Mouse (Mus musculus): ENCODE measurements around the gene Negr1. TPM values are rescaled to one million over a fixed set of nuclear protein-coding genes. Genes with fewer than 3 reads are reported as not detected.

Gene Negr1
- polyA plus RNA-seq, 1 experiment, result not detected

DNA sequence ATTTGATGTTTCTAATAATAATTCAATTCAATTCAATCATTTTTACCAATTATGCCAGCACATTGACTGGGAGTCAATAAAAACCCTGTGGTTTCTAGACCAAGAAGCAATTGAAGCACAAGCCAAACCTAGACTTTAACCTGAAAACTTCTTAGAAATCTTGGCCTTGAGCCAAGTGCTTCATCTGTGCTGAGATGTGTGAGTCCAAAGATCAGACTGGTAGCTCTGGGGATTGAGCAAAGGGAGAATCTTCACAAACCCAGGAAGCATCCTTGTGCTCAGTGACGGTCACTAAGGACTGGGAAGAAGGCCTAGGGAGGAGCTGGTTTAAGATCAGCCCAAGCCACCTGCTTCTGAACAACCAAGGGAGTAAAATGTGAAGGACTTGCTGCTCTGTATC lies 322.3 kb downstream of the Negr1 start:
- H3K27me3 ChIP-seq (ENCODE audit: control insufficient read depth, insufficient read depth, low read length, poor library complexity, severe bottlenecking), result no peaks in the 10 kb centered on the region
- no peak overlapping the region for H3K27ac ChIP-seq (ENCODE audit: insufficient read depth, low read length)
- H3K4me3 ChIP-seq (ENCODE audit: low read depth, low read length), result no peak overlapping the region
- H3K9ac ChIP-seq (ENCODE audit: low read depth, poor library complexity, severe bottlenecking), result no peak overlapping the region
- no peaks in the 10 kb centered on the region for H3K4me1 ChIP-seq (ENCODE audit: control insufficient read depth, insufficient read depth, low read length)
- H3K36me3 ChIP-seq (ENCODE audit: control insufficient read depth, insufficient read depth, low read length, poor library complexity, severe bottlenecking), result no peaks in the 10 kb centered on the region
- TF ChIP-seq POLR2A (IDR thresholded peaks at IDR 0.05; ENCODE audit: insufficient read depth, low read length), result no peak
- no peak for TF ChIP-seq EP300 (IDR thresholded peaks at IDR 0.05; ENCODE audit: insufficient read depth, low read depth, low read length)
- TF ChIP-seq CTCF (IDR thresholded peaks at IDR 0.05; ENCODE audit: low read depth, low read length), result no peak
- H3K9me3 ChIP-seq (replicated peaks; ENCODE audit: control insufficient read depth, insufficient read depth, low read length, poor library complexity, severe bottlenecking), result no peaks in the 10 kb centered on the region

DNA sequence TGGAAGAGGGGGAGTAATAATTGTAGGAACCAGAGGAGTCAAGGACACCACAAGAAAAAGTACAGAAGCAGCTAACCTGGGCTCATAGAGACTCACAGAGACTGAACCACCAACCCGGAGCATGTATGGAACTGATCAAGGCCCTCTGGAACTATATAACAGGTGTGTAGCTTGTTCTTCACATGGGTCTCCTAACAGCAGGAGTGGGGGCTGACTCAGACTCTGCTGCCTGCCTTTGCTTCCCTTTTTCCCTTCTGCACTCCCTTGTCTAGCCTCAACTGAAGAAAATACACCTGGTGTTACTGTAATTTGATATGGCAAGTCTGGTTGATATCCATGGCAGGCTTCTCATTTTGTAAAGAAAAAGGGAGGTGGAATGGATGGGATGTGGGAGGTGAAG lies 324.1 kb downstream of the Negr1 start:
- Histone ChIP-seq H3K27ac (ENCODE audit: insufficient read depth, low read length) (no peak overlapping the region), H3K27me3 (ENCODE audit: control insufficient read depth, insufficient read depth, low read length, poor library complexity, severe bottlenecking) (no peaks in the 10 kb centered on the region), H3K36me3 (ENCODE audit: control insufficient read depth, insufficient read depth, low read length, poor library complexity, severe bottlenecking) (no peaks in the 10 kb centered on the region), H3K4me1 (ENCODE audit: control insufficient read depth, insufficient read depth, low read length) (no peaks in the 10 kb centered on the region), H3K9ac (ENCODE audit: low read depth, poor library complexity, severe bottlenecking) (no peak overlapping the region), H3K9me3 (replicated peaks; ENCODE audit: control insufficient read depth, insufficient read depth, low read length, poor library complexity, severe bottlenecking) (no peaks in the 10 kb centered on the region), H3K4me3 (ENCODE audit: low read depth, low read length) (no peak overlapping the region)
- TF ChIP-seq POLR2A (IDR thresholded peaks at IDR 0.05; ENCODE audit: insufficient read depth, low read length) (no peak), EP300 (IDR thresholded peaks at IDR 0.05; ENCODE audit: insufficient read depth, low read depth, low read length) (no peak), CTCF (IDR thresholded peaks at IDR 0.05; ENCODE audit: low read depth, low read length) (no peak)

DNA sequence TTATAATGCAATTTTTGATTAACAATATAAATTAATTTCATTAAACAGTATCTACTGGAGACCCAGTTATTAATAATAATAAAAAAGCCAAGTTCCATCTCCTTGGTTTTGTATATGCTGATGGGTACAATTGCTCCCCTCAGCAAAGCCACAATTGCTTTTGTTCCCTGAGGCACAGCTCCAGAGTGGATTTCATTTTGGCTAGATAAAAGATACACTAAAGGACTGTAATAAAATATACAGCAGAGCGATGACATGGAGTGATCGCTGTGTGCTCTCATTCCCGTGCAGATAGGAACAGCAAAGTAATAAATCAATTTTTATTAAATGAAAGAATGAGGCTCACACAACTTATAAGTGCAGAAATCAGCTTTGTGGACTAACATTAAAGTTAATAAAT lies 325.3 kb downstream of the Negr1 start:
- Histone ChIP-seq H3K4me3 (ENCODE audit: low read depth, low read length) (no peak overlapping the region), H3K27ac (ENCODE audit: insufficient read depth, low read length) (no peak overlapping the region), H3K36me3 (ENCODE audit: control insufficient read depth, insufficient read depth, low read length, poor library complexity, severe bottlenecking) (no peaks in the 10 kb centered on the region), H3K4me1 (ENCODE audit: control insufficient read depth, insufficient read depth, low read length) (no peaks in the 10 kb centered on the region), H3K9me3 (replicated peaks; ENCODE audit: control insufficient read depth, insufficient read depth, low read length, poor library complexity, severe bottlenecking) (no peaks in the 10 kb centered on the region), H3K9ac (ENCODE audit: low read depth, poor library complexity, severe bottlenecking) (no peak overlapping the region), H3K27me3 (ENCODE audit: control insufficient read depth, insufficient read depth, low read length, poor library complexity, severe bottlenecking) (no peaks in the 10 kb centered on the region)
- TF ChIP-seq POLR2A (IDR thresholded peaks at IDR 0.05; ENCODE audit: insufficient read depth, low read length) (no peak), EP300 (IDR thresholded peaks at IDR 0.05; ENCODE audit: insufficient read depth, low read depth, low read length) (no peak), CTCF (IDR thresholded peaks at IDR 0.05; ENCODE audit: low read depth, low read length) (no peak)

DNA sequence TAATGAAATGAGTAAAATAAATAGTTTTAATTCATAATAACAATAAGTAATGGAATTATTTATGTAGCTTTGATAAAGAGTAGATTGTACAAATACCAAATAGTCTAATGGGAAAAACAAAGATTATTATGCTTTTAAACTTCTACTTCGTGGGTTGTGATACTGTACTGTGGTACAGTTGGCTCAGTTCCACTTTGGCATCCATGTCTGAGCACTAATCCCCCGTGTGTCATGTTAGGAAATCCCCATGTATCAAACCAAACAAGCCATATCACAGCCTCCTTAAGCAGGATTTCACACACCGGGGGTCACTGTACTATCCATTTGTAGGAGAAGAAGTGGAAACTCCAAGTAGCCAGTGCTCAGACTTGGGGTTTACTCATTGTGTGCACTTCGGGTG lies 329.4 kb downstream of the Negr1 start:
- no peak for TF ChIP-seq POLR2A (IDR thresholded peaks at IDR 0.05; ENCODE audit: insufficient read depth, low read length)
- no peak for TF ChIP-seq CTCF (IDR thresholded peaks at IDR 0.05; ENCODE audit: low read depth, low read length)
- no peak for TF ChIP-seq EP300 (IDR thresholded peaks at IDR 0.05; ENCODE audit: insufficient read depth, low read depth, low read length)
- Histone ChIP-seq H3K27me3 (ENCODE audit: control insufficient read depth, insufficient read depth, low read length, poor library complexity, severe bottlenecking) (no peaks in the 10 kb centered on the region), H3K9ac (ENCODE audit: low read depth, poor library complexity, severe bottlenecking) (no peak overlapping the region), H3K27ac (ENCODE audit: insufficient read depth, low read length) (no peak overlapping the region), H3K4me3 (ENCODE audit: low read depth, low read length) (no peak overlapping the region), H3K4me1 (ENCODE audit: control insufficient read depth, insufficient read depth, low read length) (no peaks in the 10 kb centered on the region), H3K36me3 (ENCODE audit: control insufficient read depth, insufficient read depth, low read length, poor library complexity, severe bottlenecking) (no peaks in the 10 kb centered on the region), H3K9me3 (replicated peaks; ENCODE audit: control insufficient read depth, insufficient read depth, low read length, poor library complexity, severe bottlenecking) (no peaks in the 10 kb centered on the region)

DNA sequence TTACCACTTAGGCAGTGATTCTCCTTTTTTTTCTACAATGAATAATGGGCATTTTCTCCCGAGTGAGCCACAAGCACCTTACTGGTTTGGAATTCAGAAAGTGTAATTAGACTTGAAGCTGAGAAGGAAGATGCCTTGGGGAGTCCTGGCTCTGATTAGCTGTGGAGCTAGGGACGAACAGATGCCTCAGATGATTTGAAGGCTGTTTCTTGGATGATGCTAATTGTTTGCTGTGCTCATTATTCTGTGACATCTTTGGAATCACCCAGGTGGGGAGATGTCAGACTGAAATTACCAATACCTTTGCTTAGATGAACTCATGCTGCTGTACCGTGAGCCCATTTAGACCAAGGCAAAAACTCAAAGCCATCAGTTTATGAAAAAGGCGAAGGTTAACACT lies 333.7 kb downstream of the Negr1 start:
- no peaks in the 10 kb centered on the region for H3K9me3 ChIP-seq (replicated peaks; ENCODE audit: control insufficient read depth, insufficient read depth, low read length, poor library complexity, severe bottlenecking)
- TF ChIP-seq EP300 (IDR thresholded peaks at IDR 0.05; ENCODE audit: insufficient read depth, low read depth, low read length) (no peak), CTCF (IDR thresholded peaks at IDR 0.05; ENCODE audit: low read depth, low read length) (no peak), POLR2A (IDR thresholded peaks at IDR 0.05; ENCODE audit: insufficient read depth, low read length) (no peak)
- no peaks in the 10 kb centered on the region for H3K4me1 ChIP-seq (ENCODE audit: control insufficient read depth, insufficient read depth, low read length)
- H3K27me3 ChIP-seq (ENCODE audit: control insufficient read depth, insufficient read depth, low read length, poor library complexity, severe bottlenecking), result no peaks in the 10 kb centered on the region
- no peak overlapping the region for H3K27ac ChIP-seq (ENCODE audit: insufficient read depth, low read length)
- H3K36me3 ChIP-seq (ENCODE audit: control insufficient read depth, insufficient read depth, low read length, poor library complexity, severe bottlenecking), result no peaks in the 10 kb centered on the region
- H3K9ac ChIP-seq (ENCODE audit: low read depth, poor library complexity, severe bottlenecking), result no peak overlapping the region
- no peak overlapping the region for H3K4me3 ChIP-seq (ENCODE audit: low read depth, low read length)

DNA sequence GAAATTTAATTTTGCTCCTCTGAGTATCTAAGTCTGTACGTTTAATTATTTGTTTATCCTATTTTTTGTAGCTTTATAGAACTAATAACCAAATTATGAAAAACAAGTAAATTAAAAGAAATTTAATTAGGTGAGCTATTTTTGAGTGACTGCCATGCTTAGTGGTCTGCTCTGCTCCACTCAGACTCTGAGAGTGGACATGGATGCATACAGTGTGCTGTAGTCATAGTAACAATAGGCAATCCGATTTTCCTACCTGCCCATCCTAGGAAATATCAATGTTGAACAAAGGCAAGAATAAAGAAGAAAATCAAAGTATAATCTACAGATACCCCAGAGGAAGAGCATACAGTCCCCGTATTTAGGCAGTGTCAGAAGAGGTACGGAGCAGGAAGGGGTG lies 334.5 kb downstream of the Negr1 start:
- no peak overlapping the region for H3K9ac ChIP-seq (ENCODE audit: low read depth, poor library complexity, severe bottlenecking)
- no peaks in the 10 kb centered on the region for H3K27me3 ChIP-seq (ENCODE audit: control insufficient read depth, insufficient read depth, low read length, poor library complexity, severe bottlenecking)
- TF ChIP-seq POLR2A (IDR thresholded peaks at IDR 0.05; ENCODE audit: insufficient read depth, low read length) (no peak), CTCF (IDR thresholded peaks at IDR 0.05; ENCODE audit: low read depth, low read length) (no peak), EP300 (IDR thresholded peaks at IDR 0.05; ENCODE audit: insufficient read depth, low read depth, low read length) (no peak)
- no peak overlapping the region for H3K27ac ChIP-seq (ENCODE audit: insufficient read depth, low read length)
- no peaks in the 10 kb centered on the region for H3K36me3 ChIP-seq (ENCODE audit: control insufficient read depth, insufficient read depth, low read length, poor library complexity, severe bottlenecking)
- no peak overlapping the region for H3K4me3 ChIP-seq (ENCODE audit: low read depth, low read length)
- no peaks in the 10 kb centered on the region for H3K9me3 ChIP-seq (replicated peaks; ENCODE audit: control insufficient read depth, insufficient read depth, low read length, poor library complexity, severe bottlenecking)
- H3K4me1 ChIP-seq (ENCODE audit: control insufficient read depth, insufficient read depth, low read length), result no peaks in the 10 kb centered on the region

All from ES-Bruce4 (cell line).